Mouse (Mus musculus) embryonic facial prominence, embryonic 12.5 days (tissue): ENCODE measurements around the gene Nabp2. TPM values are rescaled to one million over a fixed set of nuclear protein-coding genes. Genes with fewer than 3 reads are reported as not detected.

Experiments
- ATAC-seq: fragments of 200-750 bp; cut with Nextera tagmentation; 2 replicates; pipeline ENCODE4 v1.8.0; 2017; ENCODE audit not compliant: insufficient number of reproducible peaks, insufficient read depth, low FRiP score, low TSS enrichment
- H3K27ac ChIP-seq: fragments of 300-500 bp; sonication (generic); 2 replicates; pipeline ENCODE4 v1.5.1; 2016; ENCODE audit warnings: mild to moderate bottlenecking
- H3K27me3 ChIP-seq: fragments of 300-500 bp; sonication (generic); 2 replicates; pipeline ENCODE4 v1.6.1; 2016; ENCODE audit warnings: mild to moderate bottlenecking, moderate library complexity
- H3K36me3 ChIP-seq: fragments of 300-500 bp; sonication (generic); 2 replicates; pipeline ENCODE4 v1.6.1; 2016; ENCODE audit warnings: mild to moderate bottlenecking
- H3K4me1 ChIP-seq: fragments of 300-500 bp; sonication (generic); 2 replicates; pipeline ENCODE4 v1.6.1; 2016
- H3K4me2 ChIP-seq: fragments of 300-500 bp; sonication (generic); replicated peaks from 2 replicates; pipeline ENCODE4 v1.6.1; 2016; ENCODE audit warnings: mild to moderate bottlenecking, moderate library complexity
- H3K4me3 ChIP-seq: fragments of 300-500 bp; sonication (generic); 2 replicates; pipeline ENCODE4 v1.5.1; 2016; ENCODE audit warnings: mild to moderate bottlenecking
- H3K9ac ChIP-seq: fragments of 300-500 bp; sonication (generic); 2 replicates; pipeline ENCODE4 v1.6.1; 2016; ENCODE audit warnings: mild to moderate bottlenecking, moderate library complexity
- H3K9me3 ChIP-seq: fragments of 300-500 bp; sonication (generic); 2 replicates; pipeline ENCODE4 v1.6.1; 2016; ENCODE audit warnings: mild to moderate bottlenecking, moderate library complexity
- WGBS: fragments of 180-500 bp; shearing (Covaris S2); methylation state at CpG from one replicate; pipeline ENCODE4 v1.1.7; 2016; 5-methylcytosine and 5-hydroxymethylcytosine counted together
- polyA plus RNA-seq: library from polyadenylated mRNA; unstranded; fragments of >200 nt; fragmentation: Nextera tagmentation; extraction: Ambion mirVana; gene quantifications from 2 replicates; pipeline ENCODE4 v1.2.1, GENCODE M21; 2016

Gene Nabp2
- polyA plus RNA-seq, 1 experiment from 2014 or later, result 70.1 TPM

DNA sequence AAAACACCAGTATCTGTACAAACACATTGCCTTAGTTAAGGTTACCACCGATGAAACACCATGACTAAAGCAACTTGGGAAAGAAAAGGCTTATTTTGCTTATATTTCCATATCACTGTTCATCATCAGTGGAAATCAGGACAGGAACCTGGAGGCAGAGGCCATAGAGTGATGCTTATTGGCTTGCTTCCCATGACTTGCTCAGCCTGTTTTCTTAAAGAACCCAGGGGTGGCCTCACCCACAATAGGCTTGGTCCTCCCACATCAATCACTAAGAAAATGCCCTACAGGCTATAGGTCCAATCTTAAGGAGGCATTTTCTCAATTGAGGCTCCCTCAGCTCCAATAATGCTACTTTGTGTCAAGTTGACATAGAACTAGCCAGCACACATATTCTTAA, 31.4 kb upstream of the Nabp2 start:
- ATAC-seq, result no peak
- Histone ChIP-seq H3K27ac (no peak overlapping the region), H3K36me3 (peaks cover 41% of the 10 kb centered on the region), H3K4me2 (no peak overlapping the region), H3K4me1 (no peaks in the 10 kb centered on the region), H3K9me3 (no peaks in the 10 kb centered on the region), H3K27me3 (no peaks in the 10 kb centered on the region), H3K4me3 (no peak overlapping the region), H3K9ac (no peak overlapping the region)
- 92% methylated on average over 1 of the region's 1 CpGs for WGBS

DNA sequence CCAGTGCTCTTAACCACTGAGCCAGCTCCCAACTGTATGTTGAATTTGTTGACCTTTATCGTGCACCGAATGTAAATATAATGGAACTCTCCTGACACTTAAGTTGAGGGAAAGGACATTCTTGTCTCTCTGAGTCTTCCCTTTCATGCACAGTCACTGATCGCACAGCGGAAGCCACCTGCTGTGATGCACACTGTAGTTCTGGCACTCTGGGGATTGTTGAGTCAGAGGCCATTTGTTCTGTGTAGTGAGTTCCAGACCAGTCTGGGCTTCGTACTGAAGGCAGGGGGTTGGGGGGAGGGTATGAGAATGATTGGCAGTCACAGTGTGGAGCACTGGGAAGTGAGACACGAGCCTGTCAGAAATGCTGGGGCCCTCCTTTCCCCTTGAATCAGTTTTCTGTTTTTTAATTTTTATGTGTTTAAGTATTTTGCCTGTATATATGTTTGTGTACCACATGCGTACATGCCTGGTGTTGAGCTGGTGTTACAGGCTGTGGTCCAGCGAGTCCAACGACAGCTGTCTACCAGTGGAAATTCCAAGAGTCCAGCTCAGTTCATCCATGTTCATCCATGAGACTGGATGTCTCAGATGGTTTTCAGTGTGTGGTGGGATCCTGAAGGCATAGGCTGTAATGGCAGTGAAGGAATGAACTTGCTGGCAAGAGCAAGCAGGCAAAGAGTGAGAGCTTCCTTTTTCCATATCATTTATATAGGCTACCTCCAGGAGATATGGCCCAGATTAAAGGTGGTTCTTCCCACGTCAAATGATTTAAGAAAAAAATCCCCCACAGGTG, 30.2 kb upstream of the Nabp2 start:
- no peak overlapping the region for H3K4me3 ChIP-seq
- no peak overlapping the region for H3K4me2 ChIP-seq
- no peaks in the 10 kb centered on the region for H3K27me3 ChIP-seq
- no peak overlapping the region for H3K27ac ChIP-seq
- H3K9ac ChIP-seq, result no peak overlapping the region
- no peaks in the 10 kb centered on the region for H3K4me1 ChIP-seq
- 88% methylated on average over 10 of the region's 10 CpGs for WGBS
- H3K36me3 ChIP-seq, result peaks cover 52% of the 10 kb centered on the region
- ATAC-seq, result no peak; the same call in 1 of the 2 replicates
- no peaks in the 10 kb centered on the region for H3K9me3 ChIP-seq

- no peak overlapping the region for H3K27ac ChIP-seq
- no peak overlapping the region for H3K9ac ChIP-seq
- no peaks in the 10 kb centered on the region for H3K9me3 ChIP-seq
- no peak overlapping the region for H3K4me2 ChIP-seq
- no peak for ATAC-seq
- 67% methylated on average over 10 of the region's 10 CpGs for WGBS
- no peaks in the 10 kb centered on the region for H3K27me3 ChIP-seq
- H3K4me3 ChIP-seq, result no peak overlapping the region
- H3K36me3 ChIP-seq, result peaks cover 63% of the 10 kb centered on the region
- H3K4me1 ChIP-seq, result no peaks in the 10 kb centered on the region
Observed at GRCm38 (mm10) chr10:128440407-128440806, 29.1 kb upstream of the Nabp2 start.

DNA sequence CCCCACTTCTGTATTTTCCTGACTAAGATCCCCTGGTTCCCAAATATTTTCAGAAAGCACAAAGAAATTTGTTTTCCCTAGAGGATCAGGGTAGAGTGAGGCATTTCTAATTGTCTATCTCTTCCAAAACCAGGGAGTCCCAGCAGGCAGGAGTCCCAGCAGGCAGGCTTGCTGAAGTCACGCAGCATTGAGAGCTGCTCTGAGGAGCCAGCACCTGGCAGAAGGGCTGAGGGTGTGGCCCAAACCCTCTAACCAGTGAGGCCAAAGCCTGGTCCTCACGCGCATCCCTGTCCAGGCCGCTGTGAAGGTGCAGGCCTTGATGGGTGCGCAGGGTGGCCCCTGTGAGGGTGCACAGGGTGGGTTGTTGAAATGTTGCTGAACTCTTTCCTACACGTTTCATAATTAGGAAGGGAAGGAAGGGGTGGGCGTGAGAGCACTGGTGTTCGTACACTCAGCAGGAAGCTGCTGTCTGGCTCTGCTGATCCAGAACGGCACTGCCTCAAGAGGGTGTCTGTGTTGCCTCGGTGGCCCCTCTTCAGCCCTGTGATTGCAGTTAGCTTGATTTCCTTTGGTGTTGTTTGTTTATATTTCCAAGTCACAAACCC, 27.5 kb upstream of the Nabp2 start:
- Histone ChIP-seq H3K27ac (no peak overlapping the region), H3K4me2 (no peak overlapping the region), H3K4me3 (no peak overlapping the region), H3K36me3 (peaks cover 75% of the 10 kb centered on the region), H3K9ac (no peak overlapping the region), H3K4me1 (no peaks in the 10 kb centered on the region), H3K27me3 (no peaks in the 10 kb centered on the region), H3K9me3 (no peaks in the 10 kb centered on the region)
- 72% methylated on average over 10 of the region's 10 CpGs for WGBS
- ATAC-seq, result no peak

GRCm38 (mm10) chr10:128436376-128436775, 25.1 kb upstream of the Nabp2 start:
- no peaks in the 10 kb centered on the region for H3K9me3 ChIP-seq
- no peak overlapping the region for H3K4me3 ChIP-seq
- no peaks in the 10 kb centered on the region for H3K4me1 ChIP-seq
- H3K27ac ChIP-seq, result no peak overlapping the region
- WGBS, result 93% methylated on average over 8 of the region's 8 CpGs
- H3K36me3 ChIP-seq, result peaks cover 85% of the 10 kb centered on the region
- H3K9ac ChIP-seq, result no peak overlapping the region
- ATAC-seq, result no peak
- H3K4me2 ChIP-seq, result no peak overlapping the region
- H3K27me3 ChIP-seq, result no peaks in the 10 kb centered on the region

GRCm38 (mm10) chr10:128435873-128436272, 24.6 kb upstream of the Nabp2 start:
- Histone ChIP-seq H3K4me3 (no peak overlapping the region), H3K4me1 (no peaks in the 10 kb centered on the region), H3K4me2 (no peak overlapping the region), H3K9me3 (no peaks in the 10 kb centered on the region), H3K36me3 (peaks cover 85% of the 10 kb centered on the region), H3K27ac (no peak overlapping the region), H3K27me3 (no peaks in the 10 kb centered on the region), H3K9ac (no peak overlapping the region)
- 90% methylated on average over 5 of the region's 5 CpGs for WGBS
- ATAC-seq, result no peak

- H3K9ac ChIP-seq, result no peak overlapping the region
- no peaks in the 10 kb centered on the region for H3K4me1 ChIP-seq
- no peaks in the 10 kb centered on the region for H3K9me3 ChIP-seq
- H3K27ac ChIP-seq, result no peak overlapping the region
- no peak overlapping the region for H3K4me3 ChIP-seq
- H3K27me3 ChIP-seq, result no peaks in the 10 kb centered on the region
- no peak for ATAC-seq
- H3K4me2 ChIP-seq, result no peak overlapping the region
- peaks cover 85% of the 10 kb centered on the region for H3K36me3 ChIP-seq
- WGBS, result 88% methylated on average over 17 of the region's 17 CpGs
Observed at GRCm38 (mm10) chr10:128435186-128435823, 24.0 kb upstream of the Nabp2 start.

DNA sequence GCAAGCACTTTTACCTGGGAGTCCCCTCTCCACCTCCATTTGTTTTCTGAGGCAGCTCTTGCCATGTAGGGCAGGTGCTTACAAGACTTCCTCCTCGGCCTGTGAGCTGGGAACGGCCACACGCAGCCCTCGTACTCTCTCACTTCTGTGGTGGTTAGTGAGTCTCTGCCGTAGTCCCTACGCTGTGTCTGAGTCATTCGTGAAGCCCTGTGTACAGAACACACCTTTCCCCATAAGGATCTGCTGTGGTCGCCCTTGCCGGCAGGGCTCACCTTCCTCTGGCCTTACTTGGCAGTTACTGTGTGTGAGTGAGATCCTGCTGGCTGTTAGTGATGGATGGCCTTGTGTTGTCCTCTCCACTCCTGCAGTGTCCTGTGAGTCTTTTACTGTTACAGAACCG, 23.4 kb upstream of the Nabp2 start:
- no peaks in the 10 kb centered on the region for H3K4me1 ChIP-seq
- no peak overlapping the region for H3K27ac ChIP-seq
- no peak overlapping the region for H3K9ac ChIP-seq
- WGBS, result 89% methylated on average over 10 of the region's 10 CpGs
- no peaks in the 10 kb centered on the region for H3K27me3 ChIP-seq
- no peak overlapping the region for H3K4me3 ChIP-seq
- ATAC-seq, result no peak
- no peak overlapping the region for H3K4me2 ChIP-seq
- H3K9me3 ChIP-seq, result no peaks in the 10 kb centered on the region
- H3K36me3 ChIP-seq, result peaks cover 84% of the 10 kb centered on the region

DNA sequence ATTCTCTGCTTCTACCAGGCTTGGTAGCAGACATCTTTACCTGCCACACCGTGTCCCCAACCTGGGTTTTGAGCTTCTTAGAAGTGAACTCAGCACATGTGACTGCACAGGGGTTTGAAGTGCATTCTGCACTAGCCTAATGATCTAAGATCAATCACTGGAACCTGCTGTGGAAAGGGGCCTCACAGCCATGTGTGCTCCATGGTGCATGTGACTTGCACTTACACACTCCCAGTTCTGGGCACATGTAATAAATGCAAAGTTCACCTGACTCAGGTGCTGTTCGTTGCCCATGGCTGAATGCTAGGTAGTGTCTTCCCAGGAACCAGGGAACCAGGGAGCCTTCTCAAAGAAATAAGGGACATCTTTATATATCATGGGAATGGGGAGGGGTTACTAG, 22.1 kb upstream of the Nabp2 start:
- ATAC-seq, result no peak
- no peaks in the 10 kb centered on the region for H3K27me3 ChIP-seq
- WGBS, result 97% methylated on average over 2 of the region's 2 CpGs
- no peaks in the 10 kb centered on the region for H3K4me1 ChIP-seq
- H3K27ac ChIP-seq, result no peak overlapping the region
- no peak overlapping the region for H3K9ac ChIP-seq
- H3K36me3 ChIP-seq, result peaks cover 84% of the 10 kb centered on the region
- H3K9me3 ChIP-seq, result no peaks in the 10 kb centered on the region
- H3K4me3 ChIP-seq, result no peak overlapping the region
- no peak overlapping the region for H3K4me2 ChIP-seq

DNA sequence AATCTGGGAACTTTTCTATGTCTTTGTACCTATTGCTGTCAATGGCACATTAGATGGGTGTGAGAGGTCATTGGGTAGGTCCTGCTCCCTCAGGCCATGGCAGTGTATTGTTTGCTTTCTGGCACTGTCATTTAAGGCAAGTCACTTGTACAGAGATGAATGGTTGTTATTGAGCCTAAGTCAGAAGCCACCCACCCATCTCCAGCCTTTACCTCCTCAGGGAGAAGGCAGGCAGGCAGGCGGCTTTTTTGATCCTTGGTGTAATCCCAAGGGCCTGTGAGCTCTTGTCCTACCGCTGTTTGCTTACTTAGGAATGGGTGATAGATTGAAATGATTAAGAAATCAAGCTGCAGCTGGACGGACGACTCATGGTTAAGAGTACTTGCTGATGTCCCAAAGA, 18.2 kb upstream of the Nabp2 start:
- Histone ChIP-seq H3K4me2 (no peak overlapping the region), H3K9me3 (no peaks in the 10 kb centered on the region), H3K36me3 (peaks cover 58% of the 10 kb centered on the region), H3K27me3 (no peaks in the 10 kb centered on the region), H3K4me1 (no peaks in the 10 kb centered on the region), H3K9ac (no peak overlapping the region), H3K27ac (no peak overlapping the region), H3K4me3 (no peak overlapping the region)
- WGBS, result 74% methylated on average over 4 of the region's 4 CpGs
- no peak for ATAC-seq

DNA sequence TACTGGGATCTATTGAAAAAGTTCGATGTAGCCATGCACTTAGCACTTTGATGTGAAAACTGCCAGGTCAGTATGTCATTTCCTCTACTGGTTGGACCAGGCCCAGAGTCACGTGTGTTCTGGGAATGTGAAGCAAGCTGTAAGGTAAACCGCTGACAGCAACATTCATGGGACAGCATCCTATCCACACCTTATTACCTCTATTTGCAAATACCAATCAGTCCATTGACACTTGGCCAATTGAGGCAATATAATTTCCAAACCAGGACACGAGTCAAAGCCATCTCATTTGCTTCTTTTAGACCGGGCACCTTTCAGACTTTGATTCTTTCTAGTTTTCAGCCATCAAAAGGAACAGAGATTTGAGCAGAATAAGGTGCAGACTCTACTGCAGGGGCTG, 17.8 kb upstream of the Nabp2 start:
- Histone ChIP-seq H3K4me3 (no peak overlapping the region), H3K9me3 (no peaks in the 10 kb centered on the region), H3K36me3 (peaks cover 54% of the 10 kb centered on the region), H3K4me2 (no peak overlapping the region), H3K27me3 (no peaks in the 10 kb centered on the region), H3K9ac (no peak overlapping the region), H3K4me1 (no peaks in the 10 kb centered on the region), H3K27ac (no peak overlapping the region)
- WGBS, result 90% methylated on average over 5 of the region's 5 CpGs
- no peak for ATAC-seq

DNA sequence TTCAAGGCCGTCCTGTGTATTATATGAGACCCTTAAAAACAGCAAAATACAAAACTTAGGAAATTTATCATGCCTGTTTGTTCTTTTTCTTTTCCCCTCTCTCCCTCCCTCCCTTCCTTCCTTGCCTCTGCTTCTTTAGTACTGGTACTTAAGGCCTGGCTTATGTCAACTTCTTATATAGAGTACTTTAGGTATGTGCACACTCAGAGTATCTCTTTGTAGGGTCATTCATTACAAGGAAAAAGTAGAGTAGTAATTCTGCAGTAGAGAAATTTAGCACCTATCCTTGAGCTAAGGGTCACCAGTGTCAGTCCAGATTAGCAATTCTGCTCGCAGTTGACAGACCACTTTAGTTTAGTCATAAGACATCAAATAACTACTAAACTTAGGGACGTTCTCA, 14.0 kb upstream of the Nabp2 start:
- ATAC-seq, result no peak
- Histone ChIP-seq H3K9me3 (no peaks in the 10 kb centered on the region), H3K36me3 (peaks cover 61% of the 10 kb centered on the region), H3K27ac (no peak overlapping the region), H3K4me1 (no peaks in the 10 kb centered on the region), H3K9ac (no peak overlapping the region), H3K27me3 (no peaks in the 10 kb centered on the region), H3K4me2 (no peak overlapping the region), H3K4me3 (no peak overlapping the region)
- 86% methylated on average over 3 of the region's 3 CpGs for WGBS
